Mouse (Mus musculus): ENCODE measurements around the gene Abhd18. TPM values are rescaled to one million over a fixed set of nuclear protein-coding genes. Genes with fewer than 3 reads are reported as not detected.
"Not testable (repeated sequence)": the region's sequence is repeated elsewhere in the genome, so short reads cannot be mapped to it uniquely, and the experiment has no call there.

Abhd18 gene
- polyA plus RNA-seq (2011; ENCODE audit: insufficient read depth, insufficient read length, low read depth, missing spikeins), result 2.8 and 3.2 TPM in 2 replicates

DNA sequence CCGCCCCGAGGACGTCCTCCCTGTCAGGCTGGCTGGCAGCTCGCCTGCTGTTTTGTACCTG lies at the start of gene Abhd18:
Gene Abhd18 (plus strand): TSS at position 14 of the 61 bp plus-strand sequence.
- not testable (repeated sequence) for H3K9me3 ChIP-seq (replicated peaks; ENCODE audit: control insufficient read depth, insufficient read depth, low read length, poor library complexity, severe bottlenecking); H3K27me3 ChIP-seq (ENCODE audit: control insufficient read depth, insufficient read depth, low read length, poor library complexity, severe bottlenecking); H3K36me3 ChIP-seq (ENCODE audit: control insufficient read depth, insufficient read depth, low read length, poor library complexity, severe bottlenecking); H3K4me1 ChIP-seq (ENCODE audit: control insufficient read depth, insufficient read depth, low read length)
- Histone ChIP-seq H3K4me3 (ENCODE audit: low read depth, low read length) (peak within 1 kb of the TSS; percentile 84), H3K9ac (ENCODE audit: low read depth, poor library complexity, severe bottlenecking) (peak within 1 kb of the TSS; percentile 84), H3K27ac (ENCODE audit: insufficient read depth, low read length) (peak within 1 kb of the TSS; percentile 86)

DNA sequence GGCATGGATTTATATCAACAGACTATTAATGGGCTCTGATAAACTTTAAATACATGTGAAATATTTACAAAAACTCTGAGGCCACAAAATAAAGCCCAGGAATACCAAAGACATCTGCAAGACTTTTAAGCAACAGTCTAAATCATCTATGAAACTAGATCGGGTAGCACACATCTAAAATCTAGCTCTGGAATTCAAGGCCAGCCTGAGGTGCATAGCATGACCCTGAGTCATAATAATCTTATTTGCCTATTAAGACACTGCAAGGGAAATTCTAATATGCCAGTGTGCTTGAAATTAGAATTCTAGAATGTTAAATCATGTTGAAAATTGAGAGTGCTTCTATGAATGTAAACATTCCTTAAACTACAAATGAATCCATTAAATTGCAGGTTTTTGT lies 48.7 kb upstream of the Abhd18 start:
- Histone ChIP-seq H3K36me3 (ENCODE audit: control insufficient read depth, insufficient read depth, low read length, poor library complexity, severe bottlenecking) (peaks cover 14% of the 10 kb centered on the region), H3K9ac (ENCODE audit: low read depth, poor library complexity, severe bottlenecking) (no peak overlapping the region), H3K27ac (ENCODE audit: insufficient read depth, low read length) (no peak overlapping the region), H3K27me3 (ENCODE audit: control insufficient read depth, insufficient read depth, low read length, poor library complexity, severe bottlenecking) (no peaks in the 10 kb centered on the region), H3K4me3 (ENCODE audit: low read depth, low read length) (no peak overlapping the region), H3K9me3 (replicated peaks; ENCODE audit: control insufficient read depth, insufficient read depth, low read length, poor library complexity, severe bottlenecking) (no peaks in the 10 kb centered on the region), H3K4me1 (ENCODE audit: control insufficient read depth, insufficient read depth, low read length) (no peaks in the 10 kb centered on the region)
- TF ChIP-seq EP300 (IDR thresholded peaks at IDR 0.05; ENCODE audit: insufficient read depth, low read depth, low read length) (no peak), CTCF (IDR thresholded peaks at IDR 0.05; ENCODE audit: low read depth, low read length) (no peak), POLR2A (IDR thresholded peaks at IDR 0.05; ENCODE audit: insufficient read depth, low read length) (no peak)

DNA sequence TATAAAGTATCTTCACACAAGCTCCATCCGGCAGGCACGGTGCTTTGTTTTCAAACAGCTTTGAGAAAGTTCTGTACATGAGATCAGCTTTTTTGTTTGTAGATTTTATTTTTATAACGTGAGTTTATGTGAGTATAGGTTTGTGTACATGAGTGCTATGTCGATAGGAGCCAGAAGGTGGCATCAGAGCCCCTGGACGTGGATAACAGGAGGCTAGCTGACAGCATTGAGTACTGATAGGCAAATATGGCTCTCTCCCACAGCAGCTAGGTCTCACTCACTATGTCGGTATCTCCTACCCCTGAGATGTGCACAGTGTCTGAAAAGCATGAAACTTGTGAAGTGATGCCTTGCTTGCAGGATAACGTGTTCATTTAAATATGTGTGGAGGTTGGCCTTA lies 48.3 kb upstream of the Abhd18 start:
- Histone ChIP-seq H3K36me3 (ENCODE audit: control insufficient read depth, insufficient read depth, low read length, poor library complexity, severe bottlenecking) (peaks cover 15% of the 10 kb centered on the region), H3K4me1 (ENCODE audit: control insufficient read depth, insufficient read depth, low read length) (no peaks in the 10 kb centered on the region), H3K9me3 (replicated peaks; ENCODE audit: control insufficient read depth, insufficient read depth, low read length, poor library complexity, severe bottlenecking) (no peaks in the 10 kb centered on the region), H3K4me3 (ENCODE audit: low read depth, low read length) (no peak overlapping the region), H3K27ac (ENCODE audit: insufficient read depth, low read length) (no peak overlapping the region), H3K9ac (ENCODE audit: low read depth, poor library complexity, severe bottlenecking) (no peak overlapping the region), H3K27me3 (ENCODE audit: control insufficient read depth, insufficient read depth, low read length, poor library complexity, severe bottlenecking) (no peaks in the 10 kb centered on the region)
- TF ChIP-seq POLR2A (IDR thresholded peaks at IDR 0.05; ENCODE audit: insufficient read depth, low read length) (no peak), EP300 (IDR thresholded peaks at IDR 0.05; ENCODE audit: insufficient read depth, low read depth, low read length) (no peak), CTCF (IDR thresholded peaks at IDR 0.05; ENCODE audit: low read depth, low read length) (peak; percentile 58)

DNA sequence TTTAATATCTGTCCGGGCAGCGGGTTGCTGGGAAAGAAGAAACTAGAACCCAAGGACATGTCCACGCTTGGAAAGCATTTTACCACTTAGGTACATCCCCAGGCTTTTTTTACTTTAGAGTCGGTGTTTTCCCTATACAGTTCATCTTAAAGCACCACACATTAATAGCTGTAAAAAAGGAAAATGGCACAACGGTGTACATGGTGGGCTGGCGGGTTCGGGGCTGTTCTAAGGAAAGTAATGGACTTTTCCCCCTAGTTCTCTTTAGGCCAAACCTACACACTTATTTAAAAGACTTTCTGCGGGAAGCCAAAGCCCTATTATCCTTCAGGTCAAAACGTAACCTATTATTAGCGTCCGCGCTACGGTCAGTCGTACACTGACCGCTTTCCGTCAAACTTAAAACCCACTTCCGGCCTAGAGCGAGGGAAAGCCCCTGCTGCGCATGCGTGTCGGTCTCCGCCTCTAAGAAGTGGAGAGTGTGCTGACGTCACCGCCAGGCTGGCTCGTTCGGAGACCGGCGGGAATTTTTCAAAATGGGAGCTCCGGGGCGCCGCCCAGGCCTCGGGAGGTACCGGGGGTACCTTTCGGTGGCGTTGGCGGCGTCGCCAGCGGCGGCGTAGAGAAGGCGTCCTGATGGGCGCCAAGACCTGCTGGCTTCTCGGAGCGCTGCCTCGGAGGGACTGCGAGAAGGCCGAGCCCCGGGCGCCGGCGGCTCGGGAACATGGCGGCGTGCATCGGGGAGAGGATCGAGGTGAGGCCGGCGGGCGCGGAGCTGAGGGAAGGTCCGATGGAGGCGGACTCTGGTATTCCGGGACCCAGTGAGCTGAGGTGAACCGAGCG lies 47.0 kb upstream of the Abhd18 start, which contains the start of gene Plk4:
Gene Plk4 (plus strand): TSS at position 490 of the 843 bp plus-strand sequence.
- peak within 1 kb of the TSS; percentile 100 for H3K4me3 ChIP-seq (ENCODE audit: low read depth, low read length)
- peak within 1 kb of the TSS; percentile 95 for H3K9ac ChIP-seq (ENCODE audit: low read depth, poor library complexity, severe bottlenecking)
- H3K36me3 ChIP-seq (ENCODE audit: control insufficient read depth, insufficient read depth, low read length, poor library complexity, severe bottlenecking), result peaks cover 15% of the 10 kb centered on the region

DNA sequence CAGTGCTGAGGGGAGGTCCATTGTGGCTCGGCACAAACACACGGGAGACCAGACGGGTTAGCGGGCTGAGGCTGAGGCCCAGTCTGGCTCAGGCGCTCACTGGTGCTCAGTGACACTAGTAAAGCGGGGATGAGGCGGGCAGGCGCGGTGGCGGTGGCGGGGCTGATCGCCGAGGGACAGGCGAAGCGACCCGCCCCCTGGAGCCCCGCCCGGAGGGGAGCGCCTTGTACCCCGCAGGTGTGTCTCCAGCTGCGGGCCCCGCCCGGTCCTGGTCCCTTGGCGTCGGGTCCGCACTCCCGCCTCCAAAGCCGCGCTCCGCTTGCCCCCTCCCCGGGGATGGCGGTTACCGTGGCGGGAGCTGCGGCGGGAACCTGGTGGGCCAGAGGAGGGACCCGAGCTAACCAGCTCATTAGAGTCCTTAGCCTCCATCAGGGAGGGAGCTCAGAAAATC lies 46.4 kb upstream of the Abhd18 start:
- Histone ChIP-seq H3K9me3 (replicated peaks; ENCODE audit: control insufficient read depth, insufficient read depth, low read length, poor library complexity, severe bottlenecking) (no peaks in the 10 kb centered on the region), H3K27me3 (ENCODE audit: control insufficient read depth, insufficient read depth, low read length, poor library complexity, severe bottlenecking) (no peaks in the 10 kb centered on the region), H3K27ac (ENCODE audit: insufficient read depth, low read length) (peak overlapping the region; percentile 78), H3K36me3 (ENCODE audit: control insufficient read depth, insufficient read depth, low read length, poor library complexity, severe bottlenecking) (peaks cover 22% of the 10 kb centered on the region), H3K4me1 (ENCODE audit: control insufficient read depth, insufficient read depth, low read length) (no peaks in the 10 kb centered on the region), H3K9ac (ENCODE audit: low read depth, poor library complexity, severe bottlenecking) (peak overlapping the region; percentile 95), H3K4me3 (ENCODE audit: low read depth, low read length) (peak overlapping the region; percentile 100)
- no peak for TF ChIP-seq EP300 (IDR thresholded peaks at IDR 0.05; ENCODE audit: insufficient read depth, low read depth, low read length)
- no peak for TF ChIP-seq POLR2A (IDR thresholded peaks at IDR 0.05; ENCODE audit: insufficient read depth, low read length)
- TF ChIP-seq CTCF (IDR thresholded peaks at IDR 0.05; ENCODE audit: low read depth, low read length), result no peak

More for the DNA sequence above, 47.0 kb upstream of the Abhd18 start, which contains the start of gene Plk4:
- H3K27me3 ChIP-seq (ENCODE audit: control insufficient read depth, insufficient read depth, low read length, poor library complexity, severe bottlenecking), result no peaks in the 10 kb centered on the region
- H3K9me3 ChIP-seq (replicated peaks; ENCODE audit: control insufficient read depth, insufficient read depth, low read length, poor library complexity, severe bottlenecking), result no peaks in the 10 kb centered on the region
- H3K27ac ChIP-seq (ENCODE audit: insufficient read depth, low read length), result peak within 1 kb of the TSS; percentile 78
- TF ChIP-seq POLR2A (IDR thresholded peaks at IDR 0.05; ENCODE audit: insufficient read depth, low read length) (peak; percentile 70), CTCF (IDR thresholded peaks at IDR 0.05; ENCODE audit: low read depth, low read length) (no peak), EP300 (IDR thresholded peaks at IDR 0.05; ENCODE audit: insufficient read depth, low read depth, low read length) (no peak)
- H3K4me1 ChIP-seq (ENCODE audit: control insufficient read depth, insufficient read depth, low read length), result no peaks in the 10 kb centered on the region

DNA sequence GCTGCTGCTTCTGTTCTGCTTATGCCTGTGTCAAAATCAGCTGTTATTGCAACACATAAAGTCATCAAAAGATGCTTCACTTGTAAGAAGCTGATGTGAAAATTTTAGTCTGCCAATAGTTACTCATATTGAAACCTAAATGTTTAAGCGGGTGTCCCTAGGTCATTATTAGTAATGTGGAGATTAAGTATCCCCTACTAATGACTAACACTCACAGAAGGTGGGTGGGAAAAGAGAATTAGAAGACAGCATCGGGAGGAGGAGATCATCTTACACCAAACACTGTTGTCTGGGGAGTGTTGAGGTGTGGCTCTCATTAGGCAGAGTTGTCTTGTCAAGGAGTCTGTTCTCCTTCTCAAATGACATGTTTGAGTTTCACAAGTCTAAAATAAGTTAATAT lies 39.9 kb upstream of the Abhd18 start:
- Histone ChIP-seq H3K4me1 (ENCODE audit: control insufficient read depth, insufficient read depth, low read length) (no peaks in the 10 kb centered on the region), H3K27me3 (ENCODE audit: control insufficient read depth, insufficient read depth, low read length, poor library complexity, severe bottlenecking) (no peaks in the 10 kb centered on the region), H3K36me3 (ENCODE audit: control insufficient read depth, insufficient read depth, low read length, poor library complexity, severe bottlenecking) (peaks cover 62% of the 10 kb centered on the region), H3K9ac (ENCODE audit: low read depth, poor library complexity, severe bottlenecking) (no peak overlapping the region), H3K9me3 (replicated peaks; ENCODE audit: control insufficient read depth, insufficient read depth, low read length, poor library complexity, severe bottlenecking) (no peaks in the 10 kb centered on the region), H3K4me3 (ENCODE audit: low read depth, low read length) (no peak overlapping the region), H3K27ac (ENCODE audit: insufficient read depth, low read length) (no peak overlapping the region)
- TF ChIP-seq CTCF (IDR thresholded peaks at IDR 0.05; ENCODE audit: low read depth, low read length) (no peak), POLR2A (IDR thresholded peaks at IDR 0.05; ENCODE audit: insufficient read depth, low read length) (no peak), EP300 (IDR thresholded peaks at IDR 0.05; ENCODE audit: insufficient read depth, low read depth, low read length) (no peak)

All from ES-Bruce4 (cell line).